Mouse (Mus musculus) CD8-positive naive resting alpha-beta T cell, adult 2 months (primary cell): ENCODE data around the gene Aen.

ENCODE experiments used
- DNase-seq, 2 experiments: peaks; one replicate each; pipeline ENCODE4 v3.0.0; 2022; ENCODE audit warnings: low read depth in 2 of 2, low spot score in 2 of 2

The Aen gene

GRCm38 (mm10) chr7:78895653-78896333, at the start of gene Aen:
Gene Aen, plus strand, starts transcription at chr7:78895854.
- peak; percentile 92 to 95 for DNase-seq

- DNase-seq = no peak
These were observed 49.5 kb upstream of the Aen start for GRCm38 (mm10) chr7:78846066-78846716.

GRCm38 (mm10) chr7:78846737-78847434, 48.8 kb upstream of the Aen start, which contains the start of gene Det1:
Gene Det1, minus strand, starts transcription at chr7:78847263.
- DNase-seq = peak; percentile 84 to 86

GRCm38 (mm10) chr7:78854051-78854450, 41.6 kb upstream of the Aen start:
- DNase-seq = peak; percentile 8 to 27

- no peak for DNase-seq
These were observed 40.5 kb upstream of the Aen start for GRCm38 (mm10) chr7:78855044-78855655.

- no peak for DNase-seq
These were observed 31.7 kb upstream of the Aen start for GRCm38 (mm10) chr7:78863796-78864445.

GRCm38 (mm10) chr7:78864446-78864802, 31.2 kb upstream of the Aen start:
- no peak for DNase-seq

GRCm38 (mm10) chr7:78865212-78865949, 30.3 kb upstream of the Aen start:
- DNase-seq = no peak

GRCm38 (mm10) chr7:78868731-78869130, 26.9 kb upstream of the Aen start:
- DNase-seq = no peak

GRCm38 (mm10) chr7:78872366-78872765, 23.3 kb upstream of the Aen start:
- no peak for DNase-seq

- no peak for DNase-seq
These were observed 22.8 kb upstream of the Aen start for GRCm38 (mm10) chr7:78872831-78873230.

- no peak for DNase-seq
These were observed 13.8 kb upstream of the Aen start for GRCm38 (mm10) chr7:78881607-78882468.

GRCm38 (mm10) chr7:78882469-78882837, 13.2 kb upstream of the Aen start:
- no peak for DNase-seq

GRCm38 (mm10) chr7:78883016-78883725, 12.5 kb upstream of the Aen start:
- DNase-seq = no peak

- no peak for DNase-seq
These were observed 12.0 kb upstream of the Aen start for GRCm38 (mm10) chr7:78883726-78884060.

- DNase-seq = no peak
These were observed 11.5 kb upstream of the Aen start for GRCm38 (mm10) chr7:78884139-78884538.

GRCm38 (mm10) chr7:78885404-78885803, 10.2 kb upstream of the Aen start:
- no peak for DNase-seq

GRCm38 (mm10) chr7:78886496-78886895, 9.2 kb upstream of the Aen start:
- no peak for DNase-seq

- DNase-seq = no peak
These were observed 8.2 kb upstream of the Aen start for GRCm38 (mm10) chr7:78887431-78887842.
